Mouse (Mus musculus): ENCODE measurements around the gene Wipf2. TPM values are rescaled to one million over a fixed set of nuclear protein-coding genes. Genes with fewer than 3 reads are reported as not detected.

The Wipf2 gene
- polyA plus RNA-seq, 1 experiment: 6.2 TPM

DNA sequence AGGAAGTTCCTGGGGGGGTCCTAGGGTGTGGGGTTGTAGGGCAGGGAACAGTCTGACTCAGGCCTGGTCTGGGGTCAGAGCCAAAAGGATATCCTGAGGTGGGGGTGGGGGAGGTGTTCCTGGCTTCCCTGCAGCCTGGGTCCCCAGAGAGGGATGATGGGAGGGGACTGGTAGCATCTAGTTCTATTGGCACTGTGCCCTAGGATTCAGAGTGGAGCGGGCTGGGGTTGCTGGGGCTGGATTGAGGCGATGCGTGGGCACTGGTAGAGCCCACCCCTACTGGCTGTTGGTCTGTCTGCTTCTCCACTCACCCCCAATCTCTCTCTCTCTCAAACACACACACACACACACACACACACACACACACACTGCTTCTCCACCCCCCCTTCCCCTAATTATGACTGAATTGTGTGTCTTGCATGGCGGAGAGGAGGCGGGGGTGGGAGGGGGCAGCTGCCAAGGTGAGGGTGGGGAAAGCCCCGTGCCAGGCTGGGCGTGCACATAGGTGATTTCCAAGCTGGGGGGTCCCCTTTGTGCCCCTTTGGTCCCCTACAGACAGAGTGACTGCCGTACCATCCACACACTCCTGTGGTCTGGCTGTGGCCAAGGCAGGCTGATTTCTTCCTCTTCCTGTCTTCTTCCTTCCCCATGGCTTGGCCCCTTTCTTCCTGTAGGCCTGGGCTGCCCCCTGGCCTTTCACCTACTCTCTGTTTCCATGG is 79.6 kb downstream of the Wipf2 start:
- no peak for DNase-seq (ENCODE audit: low read depth)

DNA sequence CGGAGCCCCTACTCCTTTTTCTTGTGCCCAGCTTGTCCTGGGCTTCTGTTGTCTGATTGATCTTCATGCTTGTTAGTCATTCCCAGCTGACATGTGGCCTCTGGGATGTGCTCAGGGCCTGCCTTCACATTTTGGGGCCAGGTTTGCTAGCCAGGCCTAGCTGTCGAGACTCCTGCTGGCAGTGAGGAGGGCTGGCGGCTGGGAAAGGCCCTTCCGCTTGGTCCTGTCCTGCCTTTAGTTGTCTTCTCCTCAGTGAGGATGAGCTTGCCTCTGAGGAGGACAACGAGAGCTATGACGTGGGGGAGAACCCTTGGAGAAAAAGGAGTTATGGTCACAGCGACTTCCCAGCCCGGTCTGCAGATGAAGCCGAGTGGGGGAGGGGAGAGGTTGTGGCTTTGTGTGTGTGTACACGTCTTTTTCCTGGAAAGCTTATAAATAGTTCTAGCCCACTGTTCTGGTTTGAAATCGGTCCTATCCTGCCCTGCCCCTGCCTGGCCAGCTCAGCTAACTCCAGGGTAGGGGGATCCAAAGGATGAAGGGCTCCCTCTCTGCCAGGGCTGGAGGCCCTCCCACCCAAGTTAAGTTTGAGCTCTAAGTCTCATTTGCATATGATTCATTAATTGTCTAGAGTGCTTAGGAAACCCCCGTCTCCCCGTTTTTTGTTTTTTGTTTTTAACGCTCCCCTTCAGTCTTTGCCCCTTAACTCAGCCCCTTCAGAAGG is 80.5 kb downstream of the Wipf2 start:
- no peak for DNase-seq (ENCODE audit: low read depth)

DNA sequence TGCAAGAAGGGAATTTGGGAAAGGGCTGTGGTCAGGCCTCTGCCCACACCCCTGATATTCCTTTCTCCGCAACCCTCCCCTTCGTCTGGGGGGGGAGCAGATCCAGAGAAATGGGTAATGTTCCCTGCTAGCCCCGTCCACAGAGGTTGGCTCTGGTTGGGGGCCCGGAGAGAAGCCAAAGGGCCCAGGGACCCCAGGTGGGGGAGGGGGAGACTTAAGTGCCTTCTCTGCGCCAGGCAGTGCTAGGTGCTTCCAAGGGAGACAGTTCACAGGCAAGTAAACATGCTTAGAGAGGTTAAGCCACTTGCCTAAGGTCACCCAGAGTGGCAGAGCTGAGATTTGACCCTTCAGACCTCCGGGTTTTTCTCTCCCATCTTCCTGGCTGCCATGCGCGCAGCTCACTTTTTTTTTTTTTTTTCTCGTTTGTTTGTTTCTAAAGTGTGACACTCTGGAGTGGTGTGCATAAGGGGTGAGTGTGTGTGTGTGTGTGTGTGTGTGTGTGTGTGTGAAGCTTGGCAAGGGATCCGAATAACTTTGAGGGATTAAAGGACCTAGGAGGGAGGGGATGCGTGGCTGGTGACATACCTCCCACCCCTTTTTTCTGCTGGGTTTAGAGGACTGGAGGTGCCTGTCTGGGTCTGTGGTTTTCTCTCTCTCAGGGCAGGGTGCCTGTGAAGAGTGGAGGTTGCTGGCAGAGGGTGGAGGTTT is 81.6 kb downstream of the Wipf2 start:
- DNase-seq (ENCODE audit: low read depth): no peak

GRCm38 (mm10) chr11:98945605-98945977 is 82.2 kb downstream of the Wipf2 start:
- DNase-seq (ENCODE audit: low read depth): no peak

- no peak for DNase-seq (ENCODE audit: low read depth)
These were observed 84.6 kb downstream of the Wipf2 start for GRCm38 (mm10) chr11:98947969-98948569.

- DNase-seq (ENCODE audit: low read depth): no peak
These were observed 86.0 kb downstream of the Wipf2 start for GRCm38 (mm10) chr11:98949242-98949957.

DNA sequence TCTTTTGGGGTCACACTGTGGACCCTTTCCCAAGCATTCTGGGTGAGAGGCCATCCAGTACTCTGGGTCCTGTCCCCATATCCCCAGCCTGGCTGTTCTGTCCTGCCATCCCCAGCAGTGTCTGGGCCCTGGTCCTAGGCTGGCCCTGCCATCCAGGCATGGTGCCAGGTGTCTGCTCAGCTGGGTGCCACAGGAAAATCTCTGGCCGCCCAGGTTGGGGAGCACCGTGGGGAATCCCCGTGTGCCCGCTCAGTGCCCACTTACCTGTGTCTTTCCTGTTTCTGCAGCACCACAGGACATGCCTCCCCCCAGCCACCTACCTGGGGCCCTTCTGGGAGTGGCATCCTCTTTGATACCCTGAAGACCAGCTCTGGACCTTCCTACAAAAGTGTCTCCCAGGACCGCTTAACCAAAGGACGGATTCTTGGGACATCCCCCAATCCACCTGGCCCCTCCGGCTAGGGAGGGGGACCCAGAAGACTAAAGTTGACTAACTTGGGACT is 86.6 kb downstream of the Wipf2 start:
- no peak for DNase-seq (ENCODE audit: low read depth)

DNA sequence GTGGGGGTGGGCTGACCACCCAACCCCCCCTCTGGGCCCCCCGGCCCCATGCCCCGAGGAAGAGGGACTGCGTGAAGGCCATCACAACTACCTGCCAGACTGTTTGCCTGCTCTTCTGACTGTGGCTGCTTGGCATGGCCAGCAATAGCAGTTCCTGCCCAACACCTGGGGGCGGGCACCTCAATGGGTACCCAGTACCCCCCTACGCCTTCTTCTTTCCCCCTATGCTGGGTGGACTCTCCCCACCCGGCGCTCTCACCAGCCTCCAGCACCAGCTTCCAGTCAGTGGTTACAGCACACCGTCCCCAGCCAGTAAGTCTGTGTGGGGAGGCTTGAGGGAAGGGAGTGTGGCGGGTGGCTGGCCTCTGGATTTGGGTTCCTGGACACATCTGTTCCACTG is 87.0 kb downstream of the Wipf2 start:
- DNase-seq (ENCODE audit: low read depth): no peak

GRCm38 (mm10) chr11:98951026-98951906 is 87.8 kb downstream of the Wipf2 start:
- no peak for DNase-seq (ENCODE audit: low read depth)

DNA sequence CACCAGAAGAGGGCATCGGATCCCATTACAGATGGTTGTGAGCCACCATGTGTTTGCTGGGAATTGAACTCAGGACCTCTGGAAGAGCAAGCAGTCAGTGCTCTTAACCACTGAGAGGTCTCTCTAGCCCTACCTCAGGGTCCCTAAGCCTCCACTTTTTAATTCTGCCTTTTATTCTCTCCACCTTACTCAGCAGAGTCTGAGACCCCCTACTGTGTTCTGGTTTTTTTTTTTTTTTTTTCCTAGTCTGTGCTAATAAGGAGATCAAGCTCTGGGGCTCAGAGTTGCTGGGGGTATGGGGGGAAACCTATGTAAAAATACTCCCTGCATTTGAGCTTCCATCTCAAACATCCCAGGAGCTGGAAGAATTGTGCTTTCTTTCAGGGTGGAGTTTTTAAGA is 88.7 kb downstream of the Wipf2 start:
- no peak for DNase-seq (ENCODE audit: low read depth)

DNA sequence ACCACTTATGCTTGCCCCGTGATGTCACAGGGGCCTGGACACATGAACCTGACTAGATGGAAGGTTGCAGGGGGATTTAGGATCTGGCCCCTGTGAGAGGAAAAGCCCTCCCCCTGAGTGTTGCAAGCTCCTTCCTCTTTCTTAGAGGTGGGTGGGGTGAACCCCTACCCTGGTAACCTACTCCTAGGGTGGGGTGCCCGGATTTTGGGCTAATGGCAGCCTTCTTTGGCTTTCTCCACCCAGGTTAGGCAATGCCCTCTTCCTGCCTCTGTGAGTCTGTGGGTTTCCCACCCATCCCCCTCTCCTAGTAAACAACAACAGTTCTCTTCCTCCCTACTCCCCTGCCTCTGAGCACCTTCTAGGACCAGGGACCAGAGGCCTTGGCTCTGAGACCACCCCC is 89.3 kb downstream of the Wipf2 start:
- DNase-seq (ENCODE audit: low read depth): no peak

DNA sequence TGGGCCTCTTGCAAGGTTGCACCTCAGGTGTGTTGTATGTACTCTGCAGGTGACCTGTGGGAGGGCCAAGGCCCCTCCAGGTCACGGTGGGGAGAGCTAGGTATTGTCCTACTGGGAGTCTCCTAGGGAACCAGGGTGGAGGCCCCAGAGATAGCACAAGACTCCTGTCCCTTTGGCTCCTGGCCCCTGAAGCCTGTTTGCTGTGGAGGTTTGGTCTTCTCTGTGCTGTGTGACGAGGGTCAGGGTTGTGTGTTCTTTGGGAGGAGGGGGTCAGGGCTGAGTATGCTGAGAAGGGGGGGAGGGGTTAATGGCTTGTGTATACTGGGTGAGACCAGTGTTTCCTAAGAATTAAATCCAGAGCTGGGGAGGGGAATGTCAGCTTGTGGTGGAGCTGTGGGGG is 89.9 kb downstream of the Wipf2 start:
- DNase-seq (ENCODE audit: low read depth): no peak

- DNase-seq (ENCODE audit: low read depth): no peak
These were observed 90.4 kb downstream of the Wipf2 start for GRCm38 (mm10) chr11:98953835-98954320.

- no peak for DNase-seq (ENCODE audit: low read depth)
These were observed 90.9 kb downstream of the Wipf2 start for GRCm38 (mm10) chr11:98954373-98954772.

Other genes with a start within 250 kb of the Wipf2 start
- not detected in 2 replicates for gene Gm12355, start 238.0 kb upstream of the Wipf2 start, polyA plus RNA-seq (2012; rRNA removed)
- gene Gsdma3, start 237.3 kb upstream of the Wipf2 start, polyA plus RNA-seq (2012; rRNA removed): not detected in 2 replicates
- not detected in 2 replicates for gene Gsdma2, start 216.9 kb upstream of the Wipf2 start, polyA plus RNA-seq (2012; rRNA removed)
- gene Gsdma, start 199.3 kb upstream of the Wipf2 start, polyA plus RNA-seq (2012; rRNA removed): 0.05 and 0.09 TPM in 2 replicates
- 184 and 186 TPM in 2 replicates for gene Psmd3, start 181.1 kb upstream of the Wipf2 start, polyA plus RNA-seq (2012; rRNA removed)
- gene Csf3, start 162.4 kb upstream of the Wipf2 start, polyA plus RNA-seq (2012; rRNA removed): 1.1 and 2.8 TPM in 2 replicates
- 77.3 and 78.0 TPM in 2 replicates for gene Med24, start 134.2 kb upstream of the Wipf2 start, polyA plus RNA-seq (2012; rRNA removed)
- 73.1 and 89.0 TPM in 2 replicates for gene Thra, start 123.0 kb upstream of the Wipf2 start, polyA plus RNA-seq (2012; rRNA removed)
- 76.6 and 109 TPM in 2 replicates for gene Nr1d1, start 88.3 kb upstream of the Wipf2 start, polyA plus RNA-seq (2012; rRNA removed)
- 25.4 and 37.2 TPM in 2 replicates for gene Msl1, start 68.1 kb upstream of the Wipf2 start, polyA plus RNA-seq (2012; rRNA removed)
- 22.5 and 22.8 TPM in 2 replicates for gene Casc3, start 58.7 kb upstream of the Wipf2 start, polyA plus RNA-seq (2012; rRNA removed)
- gene Rapgefl1, start 26.9 kb upstream of the Wipf2 start, polyA plus RNA-seq (2012; rRNA removed): 4.0 and 4.9 TPM in 2 replicates
- gene Cdc6, start 44.2 kb downstream of the Wipf2 start, polyA plus RNA-seq (2012; rRNA removed): 0.35 and 0.56 TPM in 2 replicates
- gene Rara, start 64.2 kb downstream of the Wipf2 start, polyA plus RNA-seq (2012; rRNA removed): 17.0 and 24.3 TPM in 2 replicates
- gene Gjd3, start 119.4 kb downstream of the Wipf2 start, polyA plus RNA-seq (2012; rRNA removed): 0.55 and 1.1 TPM in 2 replicates
- gene Top2a, start 160.6 kb downstream of the Wipf2 start, polyA plus RNA-seq (2012; rRNA removed): 0.92 and 1.7 TPM in 2 replicates
- 429 and 525 TPM in 2 replicates for gene Igfbp4, start 177.6 kb downstream of the Wipf2 start, polyA plus RNA-seq (2012; rRNA removed)
- 2.4 and 3.4 TPM in 2 replicates for gene Tns4, start 225.7 kb downstream of the Wipf2 start, polyA plus RNA-seq (2012; rRNA removed)

Data from gonadal fat pad, adult 2 months (tissue).